Mouse (Mus musculus): ENCODE data around the gene Clec3a. TPM values are rescaled to one million over a fixed set of nuclear protein-coding genes. Genes with fewer than 3 reads are reported as not detected.

Gene Clec3a
- polyA plus RNA-seq, 1 experiment from 2014 or later: not detected

DNA sequence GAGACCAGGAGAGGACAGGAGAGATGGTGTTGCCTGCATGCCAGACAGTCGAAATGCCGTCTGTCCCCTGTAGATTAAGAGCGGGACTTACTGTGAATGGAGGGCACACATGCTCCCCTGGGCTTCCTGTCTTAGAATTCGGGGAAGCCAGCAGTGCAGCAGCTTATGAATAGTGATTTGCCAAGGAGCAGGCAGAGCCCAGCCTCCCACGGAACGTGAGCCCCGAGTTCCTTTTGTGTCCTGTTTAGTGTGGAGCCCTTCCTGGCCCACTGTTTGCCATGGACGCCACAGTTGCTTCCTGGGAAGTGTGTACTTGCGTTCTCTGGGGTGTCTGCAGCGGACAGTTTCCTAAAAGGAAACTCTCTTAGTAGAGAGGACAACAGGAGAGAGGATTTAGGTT is 45.4 kb downstream of the Clec3a start:
- no peak overlapping the region for H3K4me3 ChIP-seq (ENCODE audit: low read depth, low read length)
- H3K27ac ChIP-seq (ENCODE audit: low read length): peak overlapping the region; percentile 32; the same call in 1 of the 2 replicates

DNA sequence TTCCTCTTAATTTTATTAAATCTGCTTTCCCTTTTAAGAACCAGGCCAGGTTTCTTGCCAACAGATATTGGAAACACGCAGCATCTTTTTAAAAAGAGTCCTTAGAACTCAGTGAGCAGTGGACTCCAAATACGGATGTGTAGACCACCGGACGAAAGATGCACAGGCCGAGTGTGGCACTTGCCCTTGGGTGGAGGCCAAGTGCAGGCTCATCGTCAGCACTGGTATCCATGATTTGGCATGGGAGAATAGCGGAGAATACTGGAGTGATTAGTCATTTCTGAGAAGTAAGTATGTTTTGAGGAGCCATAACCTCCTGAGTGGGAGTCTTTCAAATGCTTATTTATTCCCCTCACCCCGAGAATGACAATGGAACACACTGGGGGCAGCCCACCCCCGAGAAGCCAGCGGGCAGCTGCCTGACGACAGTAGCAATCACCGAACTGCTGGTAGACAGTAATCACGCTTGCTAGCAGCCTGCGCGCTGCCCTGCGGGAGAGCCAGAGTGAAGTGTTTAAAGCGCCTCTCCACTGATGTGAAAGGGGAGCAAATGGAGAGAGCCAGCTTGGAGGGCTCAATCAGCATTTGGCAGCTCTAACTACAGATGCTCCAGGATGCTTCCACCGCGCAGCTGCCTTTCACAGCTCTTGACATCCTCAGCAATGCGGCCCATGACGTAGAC is 50.8 kb downstream of the Clec3a start:
- no peak for TF ChIP-seq CTCF (IDR thresholded peaks at IDR 0.05)
- no peak for TF ChIP-seq EP300 (IDR thresholded peaks at IDR 0.05)
- Histone ChIP-seq H3K4me2 (replicated peaks; ENCODE audit: low read depth, low read length) (no peak overlapping the region), H3K27ac (ENCODE audit: low read length) (no peak overlapping the region), H3K4me1 (ENCODE audit: insufficient read depth, low read depth, low read length) (no peaks in the 10 kb centered on the region), H3K36me3 (ENCODE audit: insufficient read depth, low read length) (no peaks in the 10 kb centered on the region), H3K27me3 (replicated peaks; ENCODE audit: insufficient read depth, low read length) (no peaks in the 10 kb centered on the region), H3K9ac (replicated peaks; ENCODE audit: low read depth) (no peak overlapping the region), H3K9me3 (ENCODE audit: low read length) (no peaks in the 10 kb centered on the region), H3K4me3 (ENCODE audit: low read depth, low read length) (no peak overlapping the region)
- WGBS: 73% methylated on average over 21 of the region's 21 CpGs
- ATAC-seq (no peak), DNase-seq (ENCODE audit: low spot score) (no peak)

More for the DNA sequence above, 45.4 kb downstream of the Clec3a start:
- no peak for ATAC-seq
- H3K9me3 ChIP-seq (ENCODE audit: low read length): no peaks in the 10 kb centered on the region
- no peak overlapping the region for H3K9ac ChIP-seq (replicated peaks; ENCODE audit: low read depth)
- 0 out of 2 replicates have a peak overlapping the region, but pooled peaks have one; percentile 14 for H3K4me2 ChIP-seq (replicated peaks; ENCODE audit: low read depth, low read length)
- TF ChIP-seq CTCF (IDR thresholded peaks at IDR 0.05) (no peak), EP300 (IDR thresholded peaks at IDR 0.05) (no peak)
- H3K4me1 ChIP-seq (ENCODE audit: insufficient read depth, low read depth, low read length): 0 out of 2 replicates have a peak, but pooled peaks cover 8% of the 10 kb centered on the region
- WGBS: 54% methylated on average over 10 of the region's 10 CpGs
- DNase-seq (ENCODE audit: low spot score): no peak
- H3K27me3 ChIP-seq (replicated peaks; ENCODE audit: insufficient read depth, low read length): no peaks in the 10 kb centered on the region
- no peaks in the 10 kb centered on the region for H3K36me3 ChIP-seq (ENCODE audit: insufficient read depth, low read length)

DNA sequence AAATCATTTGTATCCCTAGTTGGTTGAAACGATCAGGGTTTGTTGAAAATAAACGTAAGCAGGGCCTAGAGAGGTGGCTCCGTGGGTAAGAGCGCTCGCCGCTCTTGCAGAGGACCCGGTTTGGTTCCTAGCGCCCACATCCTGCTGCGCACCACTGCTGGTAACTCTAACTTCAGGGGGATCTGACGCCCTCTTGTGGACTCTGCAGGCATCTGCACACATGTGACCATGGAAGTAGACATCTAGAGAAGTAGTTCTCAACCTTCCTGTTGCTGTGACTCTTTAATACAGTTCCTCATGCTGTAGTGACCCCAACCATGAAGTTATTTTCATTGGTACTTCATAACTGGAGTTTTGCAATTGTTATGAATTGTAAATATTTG is 51.3 kb downstream of the Clec3a start:
- H3K4me2 ChIP-seq (replicated peaks; ENCODE audit: low read depth, low read length): no peak overlapping the region
- DNase-seq (ENCODE audit: low spot score) (no peak), ATAC-seq (no peak)
- H3K36me3 ChIP-seq (ENCODE audit: insufficient read depth, low read length): no peaks in the 10 kb centered on the region
- no peaks in the 10 kb centered on the region for H3K4me1 ChIP-seq (ENCODE audit: insufficient read depth, low read depth, low read length)
- no peak overlapping the region for H3K4me3 ChIP-seq (ENCODE audit: low read depth, low read length)
- TF ChIP-seq EP300 (IDR thresholded peaks at IDR 0.05) (no peak), CTCF (IDR thresholded peaks at IDR 0.05) (peak; percentile 25)
- H3K9ac ChIP-seq (replicated peaks; ENCODE audit: low read depth): no peak overlapping the region
- no peaks in the 10 kb centered on the region for H3K9me3 ChIP-seq (ENCODE audit: low read length)
- H3K27ac ChIP-seq (ENCODE audit: low read length): no peak overlapping the region
- H3K27me3 ChIP-seq (replicated peaks; ENCODE audit: insufficient read depth, low read length): no peaks in the 10 kb centered on the region
- WGBS: 85% methylated on average over 10 of the region's 10 CpGs

DNA sequence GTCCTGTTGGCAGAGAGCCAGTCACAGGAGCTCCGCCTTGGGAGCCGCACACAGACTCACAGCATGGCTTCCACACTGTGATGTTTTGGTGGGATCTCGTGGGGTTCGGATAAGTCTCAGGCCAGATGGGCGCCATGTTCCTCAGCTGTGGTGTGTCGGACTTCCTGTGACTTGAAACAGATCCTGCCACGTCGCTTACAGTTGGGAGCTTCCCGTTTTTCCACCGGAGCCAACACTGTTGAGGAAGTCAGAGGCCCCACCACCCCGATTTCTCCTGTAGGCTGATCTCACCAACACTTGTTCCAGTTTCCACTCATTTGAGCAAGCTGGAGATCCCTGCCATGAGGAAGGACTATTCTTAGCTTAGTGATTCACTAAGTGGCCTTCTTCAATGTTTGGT is 55.7 kb downstream of the Clec3a start:
- Histone ChIP-seq H3K4me3 (ENCODE audit: low read depth, low read length) (no peak overlapping the region), H3K27me3 (replicated peaks; ENCODE audit: insufficient read depth, low read length) (no peaks in the 10 kb centered on the region), H3K9ac (replicated peaks; ENCODE audit: low read depth) (no peak overlapping the region), H3K4me1 (ENCODE audit: insufficient read depth, low read depth, low read length) (no peaks in the 10 kb centered on the region), H3K4me2 (replicated peaks; ENCODE audit: low read depth, low read length) (no peak overlapping the region), H3K27ac (ENCODE audit: low read length) (no peak overlapping the region), H3K9me3 (ENCODE audit: low read length) (no peaks in the 10 kb centered on the region), H3K36me3 (ENCODE audit: insufficient read depth, low read length) (no peaks in the 10 kb centered on the region)
- TF ChIP-seq CTCF (IDR thresholded peaks at IDR 0.05) (no peak), EP300 (IDR thresholded peaks at IDR 0.05) (no peak)
- ATAC-seq: peak; percentile 28
- WGBS: 71% methylated on average over 11 of the region's 11 CpGs
- DNase-seq (ENCODE audit: low spot score): no peak

Other genes with a start within 250 kb of the Clec3a start
- gene Vat1l, start 212.5 kb upstream of the Clec3a start, polyA plus RNA-seq (2015; fragmentation: Nextera tagmentation; extraction: Ambion mirVana): 0.06 and 0.20 TPM in 2 replicates
- gene Wwox, start 21.6 kb downstream of the Clec3a start, polyA plus RNA-seq (2015; fragmentation: Nextera tagmentation; extraction: Ambion mirVana): 8.6 and 11.6 TPM in 2 replicates